Mouse (Mus musculus) G1E (cell line): ENCODE data around the gene 1700029P11Rik.

ENCODE experiments used
- CTCF ChIP-seq: IDR thresholded peaks from 2 replicates; pipeline ENCODE4 v1.5.1; 2012; ENCODE audit warnings: low read depth, low read length, inconsistent platforms, mixed read lengths
- GATA1 ChIP-seq: IDR thresholded peaks from 2 replicates; pipeline ENCODE4 v1.6.1; 2012; ENCODE audit warnings: borderline replicate concordance, low read length, inconsistent platforms, mixed read lengths
- GATA2 ChIP-seq: IDR thresholded peaks from 2 replicates; pipeline ENCODE4 v1.6.1; 2012; ENCODE audit warnings: low read depth, low read length, inconsistent platforms, borderline replicate concordance
- POLR2AphosphoS5 ChIP-seq: IDR thresholded peaks from 2 replicates; pipeline ENCODE4 v1.6.1; 2012; ENCODE audit warnings: low read depth, low read length, inconsistent platforms; ENCODE audit not compliant: insufficient replicate concordance
- TAL1 ChIP-seq: conservative IDR thresholded peaks from 2 replicates; pipeline ENCODE4 v1.6.1; 2012; ENCODE audit warnings: low read depth, low read length, inconsistent platforms, mixed read lengths

DNA sequence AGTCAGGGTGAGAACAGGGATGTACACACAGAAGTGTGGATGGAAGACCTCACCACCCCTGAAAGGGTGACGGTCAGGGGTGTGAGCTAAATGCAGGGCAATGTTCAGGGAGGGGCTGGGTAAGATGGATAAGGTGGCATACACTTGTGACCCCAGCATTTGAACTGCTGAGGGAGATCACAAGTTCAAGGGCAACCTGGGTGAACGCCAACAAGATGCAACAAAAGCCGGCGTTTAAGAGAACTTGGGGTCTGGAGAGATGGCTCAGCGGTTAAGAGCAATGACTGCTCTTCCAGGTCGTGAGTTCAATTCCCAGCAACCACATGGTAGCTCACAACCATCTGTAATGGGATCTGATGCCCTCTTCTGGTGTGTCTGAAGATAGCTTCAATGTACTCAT lies 25.6 kb upstream of the 1700029P11Rik start:
- TF ChIP-seq CTCF (no peak), TAL1 (no peak), GATA1 (no peak), POLR2AphosphoS5 (no peak), GATA2 (no peak)
